Mouse (Mus musculus) embryonic facial prominence, embryonic 11.5 days (tissue): ENCODE results near the gene S100a2. TPM values are rescaled to one million over a fixed set of nuclear protein-coding genes. Genes with fewer than 3 reads are reported as not detected.

Experiments used
- ATAC-seq: fragments of 200-750 bp; cut with Nextera tagmentation; replicated peaks from 2 replicates; pipeline ENCODE4 v1.8.0; 2017; ENCODE audit warnings: low read depth; ENCODE audit not compliant: insufficient number of reproducible peaks, low FRiP score, low TSS enrichment
- DNase-seq: peaks from one replicate; pipeline ENCODE4 v3.0.0-alpha.2; 2015; ENCODE audit warnings: low spot score
- H3K27ac ChIP-seq: fragments of 300-500 bp; sonication (generic); replicated peaks from 2 replicates; pipeline ENCODE4 v1.5.1; 2014; ENCODE audit warnings: mild to moderate bottlenecking, low read depth, low read length, control low read depth
- H3K27me3 ChIP-seq: fragments of 300-500 bp; sonication (generic); 2 replicates; pipeline ENCODE4 v1.6.1; 2014; ENCODE audit warnings: mild to moderate bottlenecking, low read length, moderate library complexity, mixed read lengths; ENCODE audit not compliant: control insufficient read depth, insufficient read depth
- H3K36me3 ChIP-seq: fragments of 300-500 bp; sonication (generic); replicated peaks from 2 replicates; pipeline ENCODE4 v1.6.1; 2014; ENCODE audit warnings: low read depth, mild to moderate bottlenecking, low read length, moderate library complexity, mixed read lengths; ENCODE audit not compliant: control insufficient read depth, insufficient read depth
- H3K4me1 ChIP-seq: fragments of 300-500 bp; sonication (generic); 2 replicates; pipeline ENCODE4 v1.6.1; 2014; ENCODE audit warnings: low read length, mixed read lengths; ENCODE audit not compliant: control insufficient read depth, insufficient read depth
- H3K4me2 ChIP-seq: fragments of 300-500 bp; sonication (generic); 2 replicates; pipeline ENCODE4 v1.6.1; 2014; ENCODE audit warnings: low read depth, mild to moderate bottlenecking, control low read depth, low read length, moderate library complexity
- H3K4me3 ChIP-seq: fragments of 300-500 bp; sonication (generic); 2 replicates; pipeline ENCODE4 v1.5.1; 2014; ENCODE audit warnings: low read depth, low read length, control low read depth
- H3K9ac ChIP-seq: fragments of 300-500 bp; sonication (generic); replicated peaks from 2 replicates; pipeline ENCODE4 v1.6.1; 2014; ENCODE audit warnings: mild to moderate bottlenecking, control low read depth, low read length
- H3K9me3 ChIP-seq: fragments of 300-500 bp; sonication (generic); replicated peaks from 2 replicates; pipeline ENCODE4 v1.6.1; 2016; ENCODE audit warnings: mild to moderate bottlenecking, low read length, inconsistent platforms, mixed read lengths; ENCODE audit not compliant: control insufficient read depth
- WGBS: fragments of 180-500 bp; shearing (Covaris S2); extraction: QIAGEN DNeasy Blood & Tissue Kit; methylation state at CpG from one replicate; pipeline ENCODE4 v1.1.7; 2014; 5-methylcytosine and 5-hydroxymethylcytosine counted together
- polyA plus RNA-seq: library from polyadenylated mRNA; unstranded; fragments of >200 nt; fragmentation: Nextera tagmentation; extraction: Ambion mirVana; gene quantifications from 2 replicates; pipeline ENCODE4 v1.2.1, GENCODE M21; 2014

Gene S100a2
- polyA plus RNA-seq, 1 experiment from 2014 or later = not detected

DNA sequence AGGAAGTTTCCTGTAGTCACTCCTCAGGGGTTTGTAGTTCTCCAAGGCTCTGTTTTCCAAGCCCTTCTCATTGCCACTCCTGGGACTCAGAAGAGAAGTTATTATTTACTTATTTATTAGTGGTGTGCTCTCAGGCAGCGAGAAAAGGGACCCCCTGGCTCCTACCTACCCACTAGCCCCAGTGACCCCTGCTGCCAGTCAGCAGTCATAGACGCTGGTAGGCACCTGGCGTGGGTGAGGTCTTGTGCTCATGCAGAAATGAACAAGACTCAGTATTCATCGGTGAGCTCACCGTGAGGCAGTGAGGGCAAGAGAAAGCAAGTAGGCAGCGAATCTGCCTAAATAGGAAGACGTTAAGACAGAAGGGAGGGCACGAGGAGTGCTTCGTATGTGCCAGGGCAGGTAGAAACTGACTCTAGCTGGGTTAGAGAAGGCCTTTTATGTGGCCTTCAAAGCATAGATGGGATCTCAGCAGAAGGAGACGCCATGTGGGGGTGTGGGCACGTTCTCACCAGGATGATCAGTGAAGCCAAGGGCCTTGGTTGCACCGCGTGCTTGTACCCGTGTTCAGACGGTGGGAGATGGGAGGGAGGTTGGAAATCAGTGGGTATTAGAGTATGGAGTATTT is 3.9 kb upstream of the S100a2 start:
- 86% methylated on average over 15 of the region's 15 CpGs for WGBS
- H3K27me3 ChIP-seq = no peaks in the 10 kb centered on the region
- H3K4me2 ChIP-seq = no peak overlapping the region
- H3K27ac ChIP-seq = no peak overlapping the region
- no peak overlapping the region for H3K9ac ChIP-seq
- H3K36me3 ChIP-seq = no peaks in the 10 kb centered on the region
- DNase-seq (no peak), ATAC-seq (no peak)
- H3K4me3 ChIP-seq = no peak overlapping the region
- H3K4me1 ChIP-seq = no peaks in the 10 kb centered on the region
- H3K9me3 ChIP-seq = no peaks in the 10 kb centered on the region

DNA sequence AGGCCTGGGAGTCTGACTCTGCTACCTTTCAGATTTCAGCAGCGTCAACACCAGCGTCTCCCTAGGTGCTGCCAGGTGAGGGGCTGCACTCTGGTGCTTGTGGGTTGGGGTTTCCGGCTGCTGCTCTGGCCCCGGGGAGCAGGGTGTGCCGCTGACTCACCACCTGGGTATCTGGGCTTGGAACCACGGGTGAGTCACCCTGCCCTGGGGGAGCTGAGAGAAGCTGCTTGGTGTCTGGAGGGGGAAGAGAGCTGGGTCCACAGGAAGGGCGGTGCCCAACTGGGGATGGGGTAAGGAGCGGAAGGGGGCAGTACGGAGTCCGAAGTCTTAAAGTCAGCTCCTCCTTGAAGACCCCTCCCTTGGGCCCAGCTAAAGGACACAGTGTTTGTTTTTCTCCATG is 3.1 kb upstream of the S100a2 start:
- H3K36me3 ChIP-seq = no peaks in the 10 kb centered on the region
- no peak for DNase-seq
- ATAC-seq = no peak
- no peak overlapping the region for H3K4me3 ChIP-seq
- no peak overlapping the region for H3K27ac ChIP-seq
- no peak overlapping the region for H3K9ac ChIP-seq
- H3K27me3 ChIP-seq = no peaks in the 10 kb centered on the region
- H3K4me2 ChIP-seq = no peak overlapping the region
- H3K9me3 ChIP-seq = no peaks in the 10 kb centered on the region
- no peaks in the 10 kb centered on the region for H3K4me1 ChIP-seq
- 69% methylated on average over 10 of the region's 10 CpGs for WGBS

DNA sequence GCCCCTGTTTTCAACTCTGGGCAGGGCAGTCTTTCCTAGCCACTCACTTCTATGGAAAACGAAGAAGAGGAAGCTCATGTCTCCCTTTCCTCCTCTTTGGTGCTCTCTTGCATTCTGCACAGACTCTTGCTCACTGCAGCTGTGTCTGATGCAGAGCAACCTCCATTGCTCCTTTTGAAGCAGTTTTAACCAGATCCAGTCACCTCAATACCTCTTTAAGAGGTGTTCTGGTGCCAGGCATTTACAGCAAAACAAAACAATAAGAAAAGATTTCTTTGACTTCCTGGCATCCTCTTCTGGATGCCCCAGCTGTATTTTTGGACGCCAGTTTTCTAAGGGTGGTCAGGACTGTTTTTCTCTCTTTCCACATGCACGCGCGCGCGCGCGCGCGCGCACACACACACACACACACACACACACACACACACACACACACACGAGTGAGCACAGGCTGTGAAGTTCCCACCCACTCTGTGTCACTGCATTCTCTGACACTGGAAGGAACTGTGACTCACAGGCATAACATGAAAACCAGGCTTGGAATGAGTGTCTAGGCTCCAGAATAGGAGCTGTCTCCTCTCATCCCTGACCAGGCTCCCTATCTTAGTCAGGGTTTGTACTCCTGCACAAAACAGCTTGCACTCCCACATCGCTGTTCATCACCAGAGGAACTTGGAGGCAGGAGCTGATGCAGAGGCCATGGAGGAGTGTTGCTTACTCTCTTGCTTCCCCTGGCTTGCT is 2.5 kb upstream of the S100a2 start:
- no peak overlapping the region for H3K27ac ChIP-seq
- no peaks in the 10 kb centered on the region for H3K27me3 ChIP-seq
- WGBS = 89% methylated on average over 14 of the region's 14 CpGs
- H3K36me3 ChIP-seq = no peaks in the 10 kb centered on the region
- H3K9ac ChIP-seq = no peak overlapping the region
- ATAC-seq = no peak
- no peak for DNase-seq
- no peak overlapping the region for H3K4me2 ChIP-seq
- no peaks in the 10 kb centered on the region for H3K9me3 ChIP-seq
- no peaks in the 10 kb centered on the region for H3K4me1 ChIP-seq
- H3K4me3 ChIP-seq = no peak overlapping the region

DNA sequence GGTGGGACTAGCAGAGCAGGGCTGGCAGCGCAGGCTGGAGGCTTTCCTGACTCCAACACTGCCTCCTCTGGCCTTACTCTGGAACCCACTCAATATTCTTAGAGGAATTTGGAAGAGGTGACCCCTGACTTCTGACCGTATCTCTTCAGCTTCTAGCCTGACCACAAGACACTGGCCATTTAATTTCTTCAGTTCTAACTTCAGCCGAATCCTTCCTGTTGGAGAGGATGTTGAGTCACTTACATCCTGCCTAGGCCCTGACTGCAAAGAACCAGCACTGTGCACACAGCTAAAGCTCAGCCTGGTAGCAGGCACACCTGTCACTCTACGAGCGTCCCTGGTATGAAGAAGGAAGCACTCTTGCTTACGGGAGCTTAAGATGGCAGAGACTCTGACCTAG is 657 bp upstream of the S100a2 start:
- Histone ChIP-seq H3K4me1 (no peaks in the 10 kb centered on the region), H3K9ac (no peak overlapping the region), H3K36me3 (no peaks in the 10 kb centered on the region), H3K27ac (no peak overlapping the region), H3K9me3 (no peaks in the 10 kb centered on the region), H3K4me3 (no peak overlapping the region), H3K4me2 (no peak overlapping the region), H3K27me3 (no peaks in the 10 kb centered on the region)
- WGBS = 76% methylated on average over 6 of the region's 6 CpGs
- no peak for DNase-seq
- ATAC-seq = no peak

DNA sequence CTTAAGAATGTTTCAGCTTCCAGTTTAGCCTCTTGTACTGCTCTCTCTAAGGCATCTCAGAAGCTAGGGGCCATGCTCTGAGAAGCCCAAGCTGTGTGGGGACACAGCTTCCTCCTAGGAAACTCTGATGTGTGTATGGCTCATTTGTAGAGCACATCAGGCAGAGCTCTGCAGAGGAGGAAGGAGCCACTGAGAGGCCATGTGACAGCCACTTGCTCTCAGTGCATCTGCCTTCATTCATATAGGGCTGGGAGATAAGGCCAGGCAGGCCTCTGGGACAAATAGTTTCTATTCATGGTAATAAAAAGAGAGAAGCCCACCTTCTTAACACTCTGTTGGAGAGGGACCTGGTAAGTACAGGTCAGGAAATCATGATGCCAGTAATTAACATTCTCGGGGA is 4.4 kb downstream of the S100a2 start:
- WGBS = 38% methylated on average over 1 of the region's 1 CpGs
- Histone ChIP-seq H3K27ac (no peak overlapping the region), H3K36me3 (no peaks in the 10 kb centered on the region), H3K4me1 (no peaks in the 10 kb centered on the region), H3K4me2 (no peak overlapping the region), H3K27me3 (no peaks in the 10 kb centered on the region), H3K9ac (no peak overlapping the region), H3K9me3 (no peaks in the 10 kb centered on the region; the same call in 1 of the 2 replicates), H3K4me3 (no peak overlapping the region)
- ATAC-seq (no peak), DNase-seq (no peak)

DNA sequence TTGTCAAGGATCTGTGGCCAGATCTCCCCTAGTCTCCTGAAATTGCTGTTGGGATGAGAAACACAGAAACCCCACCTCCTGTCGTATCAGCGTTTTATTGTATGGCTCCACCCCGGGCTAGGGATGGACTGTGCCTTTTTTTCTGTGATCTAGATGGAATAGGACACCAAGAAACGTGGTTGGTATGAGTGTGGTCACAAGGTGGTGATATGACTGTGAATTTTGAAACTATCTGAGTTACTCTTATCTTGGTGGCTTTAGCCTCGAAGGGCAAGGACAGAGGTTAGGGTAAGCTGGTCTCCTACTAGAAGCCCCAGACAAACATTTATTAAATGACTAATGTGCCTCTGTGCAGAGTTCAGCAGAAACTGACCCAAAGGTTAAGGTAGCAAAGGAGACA is 5.5 kb downstream of the S100a2 start:
- H3K4me2 ChIP-seq = no peak overlapping the region
- no peaks in the 10 kb centered on the region for H3K36me3 ChIP-seq
- H3K27ac ChIP-seq = no peak overlapping the region
- H3K27me3 ChIP-seq = no peaks in the 10 kb centered on the region
- no peaks in the 10 kb centered on the region for H3K4me1 ChIP-seq
- DNase-seq (no peak), ATAC-seq (no peak)
- no peak overlapping the region for H3K4me3 ChIP-seq
- 79% methylated on average over 5 of the region's 5 CpGs for WGBS
- no peak overlapping the region for H3K9ac ChIP-seq
- no peaks in the 10 kb centered on the region; the same call in 1 of the 2 replicates for H3K9me3 ChIP-seq

DNA sequence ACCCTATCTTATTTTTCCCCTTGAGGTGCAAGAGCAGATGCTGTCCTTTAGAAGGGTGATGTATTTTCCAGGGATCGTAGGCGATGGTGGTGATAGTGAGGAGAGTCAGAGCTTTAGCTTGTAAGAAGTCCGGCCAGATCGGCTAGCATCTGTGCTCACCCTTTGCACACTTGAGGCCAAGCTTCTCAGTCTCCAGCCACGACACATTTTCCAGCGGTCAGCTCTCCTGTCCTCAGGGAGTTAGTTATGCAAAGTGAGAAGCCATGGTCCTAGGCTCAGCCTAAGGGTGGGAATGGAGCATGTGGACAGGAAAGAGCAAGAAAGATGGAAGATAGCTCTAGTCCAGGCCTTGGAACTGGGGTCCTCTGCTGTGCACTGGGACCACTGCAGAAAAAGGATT is 6.8 kb downstream of the S100a2 start:
- no peaks in the 10 kb centered on the region; the same call in 1 of the 2 replicates for H3K9me3 ChIP-seq
- DNase-seq = no peak
- no peaks in the 10 kb centered on the region for H3K27me3 ChIP-seq
- H3K4me2 ChIP-seq = no peak overlapping the region
- no peak for ATAC-seq
- no peak overlapping the region for H3K9ac ChIP-seq
- H3K27ac ChIP-seq = no peak overlapping the region
- no peaks in the 10 kb centered on the region for H3K36me3 ChIP-seq
- 84% methylated on average over 6 of the region's 6 CpGs for WGBS
- H3K4me3 ChIP-seq = no peak overlapping the region
- no peaks in the 10 kb centered on the region for H3K4me1 ChIP-seq

DNA sequence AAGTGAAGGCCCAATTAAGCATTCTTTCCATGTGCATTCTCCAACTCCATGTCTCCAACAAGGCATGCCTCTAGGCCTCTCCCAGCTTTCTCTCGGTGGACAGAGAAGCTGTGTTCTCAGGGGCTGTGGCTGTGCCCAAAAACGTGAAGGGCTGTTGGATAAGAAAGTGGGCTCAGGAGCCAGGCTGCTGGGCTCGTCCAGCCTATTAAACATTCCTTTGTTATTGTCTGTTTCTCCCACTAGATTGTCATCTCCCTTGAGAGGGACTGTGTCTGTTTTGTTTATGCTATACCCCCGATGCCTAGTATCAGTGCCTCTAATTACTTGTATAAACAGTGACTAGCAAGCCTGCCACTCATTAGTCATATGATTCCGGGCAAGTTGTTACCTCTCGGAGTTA is 7.7 kb downstream of the S100a2 start:
- H3K27ac ChIP-seq = no peak overlapping the region
- no peak overlapping the region for H3K9ac ChIP-seq
- no peaks in the 10 kb centered on the region for H3K4me1 ChIP-seq
- no peaks in the 10 kb centered on the region for H3K27me3 ChIP-seq
- H3K4me2 ChIP-seq = no peak overlapping the region
- H3K36me3 ChIP-seq = no peaks in the 10 kb centered on the region
- no peaks in the 10 kb centered on the region; the same call in 1 of the 2 replicates for H3K9me3 ChIP-seq
- WGBS = 27% methylated on average over 6 of the region's 6 CpGs
- no peak overlapping the region for H3K4me3 ChIP-seq
- ATAC-seq (no peak), DNase-seq (no peak)
